Mouse (Mus musculus): ENCODE measurements around the gene Hist1h2ad. TPM values are rescaled to one million over a fixed set of nuclear protein-coding genes. Genes with fewer than 3 reads are reported as not detected.
"Not testable (repeated sequence)": the region's sequence is repeated elsewhere in the genome, so short reads cannot be mapped to it uniquely, and the experiment has no call there.

Hist1h2ad gene
- total RNA-seq, 2 experiments from 2014 or later = 51.6 to 79.2 TPM

- no peak for DNase-seq (ENCODE audit: low spot score in 2 of 2)
These were observed 11.3 kb upstream of the Hist1h2ad start for GRCm38 (mm10) chr13:23562699-23563462.

- no peak for DNase-seq (ENCODE audit: low spot score in 2 of 2)
These were observed 9.7 kb upstream of the Hist1h2ad start for GRCm38 (mm10) chr13:23564482-23564881.

GRCm38 (mm10) chr13:23570261-23571021 lies 3.7 kb upstream of the Hist1h2ad start:
- DNase-seq (ENCODE audit: low spot score in 2 of 2) = not testable (repeated sequence)

GRCm38 (mm10) chr13:23571022-23571503 lies 3.1 kb upstream of the Hist1h2ad start, which contains the start of the genes Hist1h2ae and Hist1h2bg:
Gene Hist1h2ae, minus strand, starts transcription at chr13:23571220.
Gene Hist1h2bg, plus strand, starts transcription at chr13:23571396.
- DNase-seq (ENCODE audit: low spot score in 2 of 2) = peak in 1 of 2 experiments; percentile 53

- DNase-seq (ENCODE audit: low spot score in 2 of 2) = not testable (repeated sequence)
These were observed 2.5 kb upstream of the Hist1h2ad start for GRCm38 (mm10) chr13:23571504-23572217.

- DNase-seq (ENCODE audit: low spot score in 2 of 2) = no peak
These were observed 1.8 kb upstream of the Hist1h2ad start for GRCm38 (mm10) chr13:23572218-23573033.

GRCm38 (mm10) chr13:23573034-23573897 lies 915 bp upstream of the Hist1h2ad start:
- DNase-seq (ENCODE audit: low spot score in 2 of 2) = not testable (repeated sequence)

GRCm38 (mm10) chr13:23574546-23575170 lies 477 bp downstream of the Hist1h2ad start:
- DNase-seq (ENCODE audit: low spot score in 2 of 2) = not testable (repeated sequence)

- peak in 1 of 2 experiments; percentile 39 for DNase-seq (ENCODE audit: low spot score in 2 of 2)
These were observed 1.2 kb downstream of the Hist1h2ad start, which contains the start of gene Hist1h3d for GRCm38 (mm10) chr13:23575271-23575851. Gene Hist1h3d, plus strand, starts transcription at chr13:23575763.

GRCm38 (mm10) chr13:23575864-23576313 lies 1.7 kb downstream of the Hist1h2ad start:
- DNase-seq (ENCODE audit: low spot score in 2 of 2) = not testable (repeated sequence)

GRCm38 (mm10) chr13:23576351-23576881 lies 2.2 kb downstream of the Hist1h2ad start:
- DNase-seq (ENCODE audit: low spot score in 2 of 2) = no peak

GRCm38 (mm10) chr13:23576906-23577639 lies 2.9 kb downstream of the Hist1h2ad start:
- DNase-seq (ENCODE audit: low spot score in 2 of 2) = no peak

- no peak for DNase-seq (ENCODE audit: low spot score in 2 of 2)
These were observed 3.7 kb downstream of the Hist1h2ad start for GRCm38 (mm10) chr13:23577835-23578234.

- DNase-seq (ENCODE audit: low spot score in 2 of 2) = peak; percentile 79 to 88
These were observed 7.4 kb downstream of the Hist1h2ad start, which contains the start of gene Hist1h4d for GRCm38 (mm10) chr13:23581408-23582218. Gene Hist1h4d, plus strand, starts transcription at chr13:23581598.

GRCm38 (mm10) chr13:23582219-23583056 lies 8.3 kb downstream of the Hist1h2ad start:
- DNase-seq (ENCODE audit: low spot score in 2 of 2) = no peak
